Mouse (Mus musculus): ENCODE data around the gene Rasal3.

Rasal3 gene

DNA sequence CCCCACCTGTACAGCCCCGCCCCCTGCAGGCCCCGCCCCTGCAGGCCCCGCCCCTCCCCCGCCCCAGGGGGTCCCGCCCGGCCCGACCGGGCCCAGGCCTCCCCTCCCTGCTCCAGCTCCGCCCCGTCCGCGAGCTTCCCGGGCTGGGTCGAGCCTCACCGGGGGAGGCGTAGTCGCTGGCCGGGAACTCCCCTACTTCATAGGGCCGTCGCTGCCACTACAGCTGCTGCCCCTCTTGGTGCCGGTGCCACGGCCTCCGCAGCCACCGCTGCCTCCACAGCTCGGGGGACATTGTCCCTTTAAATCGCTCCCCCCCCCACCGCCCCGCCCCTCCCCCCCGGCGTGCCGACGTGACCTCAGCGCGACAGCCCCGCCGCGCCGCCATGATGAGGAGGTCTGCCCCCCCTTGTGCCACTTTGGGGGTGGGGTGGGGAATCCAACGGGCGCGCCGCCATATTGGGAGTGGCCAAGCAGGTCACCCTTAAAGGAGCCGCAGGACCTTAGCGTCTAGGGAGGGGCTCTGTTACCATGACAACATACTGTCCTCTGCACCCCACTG, 14.2 kb downstream of the Rasal3 start, which contains the start of gene Wiz:
Gene Wiz, minus strand, starts transcription at position 339 of the 559 bp plus-strand sequence.
- CTCF ChIA-PET = interaction anchor here (0.6 kb wide), 1 partner anchor 42 kb away, joined by 3 read pairs; no protein-coding TSS in a partner anchor

DNA sequence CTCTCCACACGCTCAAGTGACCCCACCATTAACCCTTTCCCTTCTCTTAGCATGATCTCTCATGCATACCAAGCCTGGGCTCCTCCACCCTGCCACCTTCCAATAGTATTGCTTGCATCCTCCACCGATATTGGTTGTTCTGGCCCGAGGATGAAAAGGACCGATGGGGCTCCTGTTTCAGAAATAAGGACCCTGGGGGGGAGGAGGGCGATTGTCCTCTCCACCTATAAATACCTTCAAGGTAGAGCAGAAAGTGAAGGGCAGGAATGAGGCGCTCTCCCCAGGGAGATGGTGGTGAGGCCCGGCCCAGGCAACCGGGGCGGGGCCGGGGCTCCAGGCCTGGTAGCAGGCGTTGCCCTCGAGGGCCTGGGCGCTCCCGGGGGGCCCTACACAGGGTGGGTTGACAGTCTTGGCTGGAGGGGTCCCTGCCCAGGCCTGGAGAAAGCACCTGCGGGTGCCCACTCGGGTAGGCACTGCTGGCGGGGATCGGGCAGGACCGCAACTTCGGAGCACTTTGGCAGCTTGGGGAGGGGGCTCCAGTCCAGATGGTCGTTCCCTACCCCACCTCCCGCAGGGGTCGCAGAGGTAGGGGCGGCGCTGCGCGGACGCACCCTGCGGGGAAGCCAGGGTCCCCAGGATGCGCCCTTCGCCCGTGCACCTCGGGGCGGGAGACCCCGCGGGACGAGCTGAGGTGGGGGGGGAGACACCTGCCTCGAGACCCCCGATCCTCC, 14.8 kb downstream of the Rasal3 start:
- CTCF ChIA-PET = no interaction called here

DNA sequence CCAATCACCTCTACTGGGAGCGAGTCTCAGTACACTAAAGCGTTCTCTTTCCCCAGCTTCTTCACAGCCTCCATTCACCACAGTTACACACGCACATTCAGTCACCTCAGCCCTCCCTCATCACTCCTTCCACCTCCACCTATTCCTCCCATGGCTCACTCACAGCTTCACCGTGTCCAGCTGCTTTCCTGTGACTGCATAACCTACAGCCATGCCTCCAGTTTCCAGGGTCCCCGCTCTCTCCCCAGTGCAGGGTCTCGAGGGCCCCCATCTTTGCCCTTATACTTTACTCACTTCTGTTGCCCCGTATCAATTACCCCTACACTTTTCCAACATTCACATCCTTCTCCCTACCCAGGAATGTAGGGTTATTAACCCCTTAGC, 15.4 kb downstream of the Rasal3 start:
- CTCF ChIA-PET = no interaction called here

DNA sequence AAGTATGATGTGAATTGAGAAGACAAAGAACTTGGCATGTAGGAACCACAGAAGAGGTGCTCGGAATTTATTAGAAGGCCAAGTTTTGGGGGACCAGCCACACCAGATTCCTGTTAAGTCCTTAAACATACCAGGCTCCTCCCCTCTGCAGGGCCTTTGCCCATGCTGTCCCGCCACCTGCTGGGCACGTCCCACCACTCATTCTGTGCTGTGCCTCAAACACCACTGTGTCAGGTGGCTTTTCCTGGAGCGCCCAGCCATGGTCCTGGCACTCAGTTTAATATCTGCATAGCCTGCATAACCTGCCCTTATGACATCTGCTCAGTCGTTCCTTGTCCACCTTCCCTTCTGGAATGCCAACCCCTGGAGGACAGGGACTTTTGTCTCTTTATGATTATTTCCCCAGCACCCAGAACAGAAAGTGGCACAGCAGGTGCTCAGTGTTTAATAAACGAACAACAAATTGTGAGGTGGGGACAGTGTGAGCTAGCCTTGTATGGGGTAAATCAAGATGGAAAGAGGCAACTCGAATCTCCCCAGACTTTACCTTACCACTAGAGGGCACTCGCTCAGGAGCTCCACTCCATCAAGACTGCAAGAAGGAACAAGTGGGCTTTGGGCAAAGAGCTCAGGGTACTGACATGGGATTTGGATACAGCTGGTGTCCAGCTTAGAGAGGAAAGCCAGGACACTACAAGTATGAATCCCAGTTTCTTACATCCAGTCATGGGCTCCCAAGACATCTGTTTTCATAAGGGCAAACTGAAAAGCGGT, 16.5 kb downstream of the Rasal3 start:
- CTCF ChIA-PET = no interaction called here

DNA sequence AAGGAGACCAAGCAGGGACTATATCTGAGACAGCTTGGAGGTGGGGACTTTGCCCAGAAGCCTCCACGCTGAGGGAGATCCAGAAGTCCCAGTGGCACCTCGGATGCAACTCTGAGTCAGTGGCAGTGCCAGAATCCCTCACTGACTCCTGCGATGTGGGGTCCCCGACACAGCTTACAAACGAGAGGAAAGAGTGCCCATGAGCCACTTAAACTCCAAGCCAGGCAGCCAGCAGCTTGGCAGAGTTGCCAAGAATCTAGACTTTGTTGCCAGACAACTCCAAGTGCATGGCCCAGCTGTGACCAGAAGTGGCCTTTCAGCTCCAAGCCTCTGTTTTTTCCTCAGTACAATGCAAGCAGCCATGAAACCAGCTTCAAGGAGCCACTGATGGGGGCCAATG, 19.7 kb downstream of the Rasal3 start:
- CTCF ChIA-PET = interaction anchor here (0.6 kb wide), 1 partner anchor 141 kb away, joined by 3 read pairs; no protein-coding TSS in a partner anchor

DNA sequence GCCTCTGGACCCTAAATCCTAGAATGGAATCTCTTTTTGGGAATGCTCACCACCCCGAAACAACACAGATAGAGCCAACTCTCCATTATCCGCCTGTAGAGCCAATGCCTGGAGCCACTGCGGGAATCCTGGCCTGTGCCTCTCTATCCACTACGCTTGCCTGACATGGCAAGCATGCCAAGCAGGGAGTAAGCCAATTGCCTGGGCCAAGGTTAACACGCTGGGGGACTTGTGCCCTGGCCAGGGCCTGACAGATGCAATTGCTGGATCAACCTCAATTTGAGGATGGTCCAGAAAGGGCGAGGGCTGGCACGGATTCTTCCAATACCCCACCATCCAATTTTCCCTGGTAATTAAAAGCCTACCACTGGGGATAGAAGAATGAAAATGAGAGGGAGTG, 20.8 kb downstream of the Rasal3 start:
- CTCF ChIA-PET = no interaction called here

DNA sequence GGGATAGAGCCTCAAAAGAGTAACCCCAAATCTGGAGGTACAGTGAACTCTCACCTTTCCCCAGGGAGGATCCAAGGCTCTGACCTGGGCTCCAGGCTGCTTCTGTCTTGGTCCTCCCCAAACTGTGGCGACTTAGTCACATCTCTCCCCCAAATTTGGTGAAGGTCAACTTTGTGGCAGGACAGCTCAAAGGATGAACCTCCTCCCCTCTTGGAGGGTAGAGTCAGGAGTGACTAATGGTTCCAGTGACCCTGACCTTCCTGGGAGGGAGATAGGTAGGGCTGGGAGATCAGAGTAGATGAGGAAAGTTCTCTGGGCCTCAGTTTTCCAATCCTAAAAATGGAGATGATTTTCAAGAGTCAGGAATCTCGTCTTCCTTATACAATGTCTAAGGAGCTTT, 24.6 kb downstream of the Rasal3 start:
- CTCF ChIA-PET = no interaction called here

DNA sequence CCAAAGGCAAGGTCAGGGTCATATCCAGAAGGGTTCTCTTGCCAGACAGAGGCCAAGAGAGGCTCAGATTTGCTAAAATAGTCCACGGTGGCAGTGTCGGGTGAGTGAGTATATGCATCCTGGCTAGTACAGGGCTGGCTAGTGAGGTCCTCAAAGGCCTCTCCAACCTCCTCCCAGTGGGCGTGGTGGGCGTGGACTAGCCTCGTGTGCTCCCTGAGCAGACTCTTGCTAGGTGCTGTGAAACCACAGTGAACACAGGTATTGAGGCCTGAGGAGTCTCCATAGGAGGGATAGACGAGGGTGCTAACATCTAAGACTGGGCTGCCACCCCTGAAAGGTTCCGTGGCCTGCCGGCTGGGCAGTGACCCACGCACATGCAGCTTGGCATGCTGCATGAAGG, 26.2 kb downstream of the Rasal3 start:
- CTCF ChIA-PET = no interaction called here

DNA sequence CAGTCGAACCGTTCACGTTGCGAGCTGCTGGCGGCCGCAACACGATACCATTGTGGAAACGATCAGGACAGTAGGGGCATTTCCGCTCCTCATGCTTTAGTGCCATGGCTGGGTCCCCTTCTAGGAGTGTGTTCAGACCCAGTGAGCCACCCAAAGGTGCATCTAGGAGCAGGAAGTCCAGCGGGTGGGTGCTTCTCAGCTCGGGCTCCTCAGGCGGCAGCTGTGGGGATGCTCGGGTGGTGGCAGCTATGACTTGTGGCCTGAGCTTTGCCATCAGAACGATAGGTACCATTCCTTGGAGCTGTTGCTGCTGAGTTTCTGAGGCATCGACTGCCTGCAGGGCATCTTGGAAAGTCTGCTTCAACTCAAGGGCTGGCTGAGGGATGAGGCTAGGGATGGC, 26.9 kb downstream of the Rasal3 start:
- CTCF ChIA-PET = no interaction called here

DNA sequence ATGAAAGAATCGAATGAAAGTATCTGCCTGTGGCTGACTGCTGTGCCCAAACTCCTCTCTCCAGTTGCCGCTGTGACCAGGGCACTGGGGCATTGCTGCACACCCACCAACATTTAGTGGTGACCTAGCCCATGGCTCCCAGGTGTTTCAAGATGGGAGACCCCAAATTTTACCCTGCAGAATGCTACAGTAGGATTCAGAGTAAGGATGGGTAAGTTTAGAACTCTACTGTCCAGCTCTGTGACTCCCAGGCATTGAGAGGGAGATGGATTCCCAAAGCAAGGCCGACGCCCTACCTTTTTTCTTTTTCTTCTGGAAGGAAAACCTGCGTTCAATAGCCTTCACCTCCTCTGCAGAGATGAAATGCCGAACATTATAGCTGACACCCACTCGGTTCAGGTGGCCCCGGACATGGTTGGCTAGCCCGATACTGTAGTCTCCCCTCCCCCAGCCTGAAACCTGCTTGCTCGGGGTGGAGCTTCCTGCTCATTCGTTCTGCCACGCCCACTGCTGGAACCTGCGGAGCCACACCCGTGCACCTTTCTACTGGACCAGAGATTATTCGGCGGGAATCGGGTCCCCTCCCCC, 34.3 kb downstream of the Rasal3 start:
- CTCF ChIA-PET = no interaction called here

DNA sequence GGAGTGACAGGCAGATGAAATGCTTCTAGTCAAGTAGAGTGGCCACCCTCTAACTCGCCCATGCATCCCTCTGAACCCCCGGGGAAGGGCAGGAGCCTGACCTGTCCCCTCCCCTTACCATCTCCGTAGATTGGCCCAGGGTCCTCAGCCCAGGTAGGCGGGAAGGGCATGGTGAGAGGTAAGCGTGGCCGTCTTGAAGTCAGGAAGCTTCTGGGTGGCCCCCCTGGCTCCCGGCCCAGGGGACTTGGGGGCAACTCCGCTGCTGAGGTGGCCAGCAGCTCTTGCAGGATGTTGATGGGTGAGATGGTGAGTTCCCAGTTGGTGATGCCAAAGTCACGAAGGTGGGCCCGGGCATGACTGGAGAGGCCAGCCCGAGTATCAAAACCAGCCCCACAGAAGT, 35.7 kb downstream of the Rasal3 start:
- CTCF ChIA-PET = no interaction called here

DNA sequence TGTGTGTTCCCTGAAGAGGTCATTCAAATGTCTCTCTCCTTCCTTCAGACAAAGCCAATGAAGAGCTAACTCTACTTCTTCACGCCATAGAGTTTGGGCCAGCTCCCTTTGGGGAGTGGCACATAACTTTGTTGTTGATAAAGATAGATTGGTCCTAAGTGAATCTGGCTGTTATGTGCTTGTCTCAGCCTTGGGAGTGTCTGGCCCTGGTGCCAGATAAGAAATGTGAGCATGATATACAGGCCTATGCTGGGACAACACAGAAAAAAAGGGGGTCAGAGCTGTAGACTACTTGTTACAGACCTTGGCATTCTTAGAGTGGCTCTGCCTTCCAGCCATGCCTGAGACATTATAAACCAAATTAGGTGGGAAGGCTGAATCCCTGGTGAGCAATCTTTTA, 38.1 kb downstream of the Rasal3 start:
- CTCF ChIA-PET = interaction anchor here (1.3 kb wide), 1 partner anchor 12 kb away, joined by 3 read pairs; no protein-coding TSS in a partner anchor

DNA sequence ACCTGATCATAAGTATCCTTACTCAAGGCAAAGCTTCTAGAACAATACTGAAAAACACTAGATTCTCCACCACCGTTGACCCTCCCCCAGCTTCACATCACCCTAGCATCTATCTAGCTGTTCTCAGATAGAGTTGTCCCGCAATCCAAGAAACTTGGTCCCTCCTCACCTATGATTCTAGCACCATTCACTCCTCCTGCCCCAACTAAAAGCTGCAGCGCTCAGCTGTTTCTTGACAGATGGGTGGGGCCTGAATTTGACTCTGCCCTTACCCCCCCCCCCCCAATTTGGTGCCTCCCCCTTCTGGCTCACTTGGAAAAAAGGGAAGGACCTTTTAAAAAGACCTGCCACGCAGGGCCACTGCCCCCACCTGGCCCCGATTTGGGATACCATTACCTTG, 38.5 kb downstream of the Rasal3 start:
- CTCF ChIA-PET = interaction anchor here (1.3 kb wide), 1 partner anchor 12 kb away, joined by 3 read pairs; no protein-coding TSS in a partner anchor

DNA sequence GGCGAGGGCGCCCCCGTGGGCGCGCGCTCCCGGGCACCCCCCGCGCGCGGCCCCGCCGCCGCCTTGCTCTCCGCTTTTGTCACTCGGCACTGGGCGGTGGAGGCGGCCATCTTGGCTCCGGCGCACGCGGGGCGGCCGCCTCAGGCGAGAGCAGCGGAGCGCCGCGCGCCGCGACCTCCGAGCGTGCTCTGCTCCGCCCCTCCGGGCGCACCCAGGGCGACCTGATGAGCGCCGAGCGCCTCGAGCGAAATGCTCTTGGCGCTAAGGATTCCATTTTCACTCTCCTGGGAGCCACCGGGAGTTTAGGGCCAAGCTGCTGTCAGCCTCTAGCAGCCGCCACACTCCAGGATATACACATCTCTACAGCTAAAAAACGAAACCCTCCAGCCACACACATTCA, 39.1 kb downstream of the Rasal3 start:
- CTCF ChIA-PET = interaction anchor here (1.3 kb wide), 1 partner anchor 12 kb away, joined by 3 read pairs; no protein-coding TSS in a partner anchor

DNA sequence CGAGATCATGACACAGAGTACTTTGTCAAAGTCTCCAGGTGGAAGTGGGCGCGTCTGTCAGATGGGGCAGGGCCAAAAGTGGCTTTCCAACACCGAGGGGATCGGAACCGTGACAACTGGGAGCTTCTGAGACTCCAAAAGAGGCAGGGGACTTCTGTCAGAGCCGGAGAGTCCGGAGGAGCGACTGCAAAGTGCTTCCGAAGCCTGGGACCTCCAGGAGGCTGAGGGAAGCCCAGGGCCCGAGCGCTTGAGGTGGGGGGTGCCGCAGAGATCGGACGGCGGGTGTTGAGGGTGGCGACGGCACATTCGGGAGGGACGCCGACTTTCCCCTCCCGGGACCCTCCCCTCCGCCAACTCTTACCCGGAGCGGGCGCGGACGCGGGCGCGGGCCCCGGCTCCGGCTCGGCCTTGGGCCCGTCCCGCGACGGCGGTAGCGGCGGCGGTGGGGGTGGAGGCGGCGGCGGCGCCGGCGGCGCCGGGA, 39.5 kb downstream of the Rasal3 start:
- CTCF ChIA-PET = no interaction called here

DNA sequence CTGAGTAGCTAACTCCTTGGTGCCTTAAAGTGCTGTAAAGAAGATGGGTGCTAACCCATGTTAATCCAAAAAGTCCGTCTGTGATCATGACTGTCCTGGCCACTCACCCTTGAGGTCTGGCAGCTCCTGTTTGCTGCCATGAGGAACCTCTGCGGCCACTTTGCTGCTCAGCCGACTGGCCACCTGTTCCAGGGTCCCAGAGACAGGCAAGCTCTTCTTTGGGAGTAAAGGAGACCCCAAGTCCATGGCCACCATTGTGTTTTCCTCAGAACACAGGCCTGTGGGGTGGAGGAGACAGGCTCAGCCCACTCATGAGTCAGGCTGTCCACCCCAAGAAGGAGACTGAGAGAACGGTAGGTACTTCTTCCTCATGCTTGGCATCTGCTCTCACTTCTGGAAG, 40.7 kb downstream of the Rasal3 start:
- CTCF ChIA-PET = interaction anchor here (0.6 kb wide), 2 partner anchors 32 to 125 kb away, joined by 3 to 12 read pairs; no protein-coding TSS in a partner anchor

DNA sequence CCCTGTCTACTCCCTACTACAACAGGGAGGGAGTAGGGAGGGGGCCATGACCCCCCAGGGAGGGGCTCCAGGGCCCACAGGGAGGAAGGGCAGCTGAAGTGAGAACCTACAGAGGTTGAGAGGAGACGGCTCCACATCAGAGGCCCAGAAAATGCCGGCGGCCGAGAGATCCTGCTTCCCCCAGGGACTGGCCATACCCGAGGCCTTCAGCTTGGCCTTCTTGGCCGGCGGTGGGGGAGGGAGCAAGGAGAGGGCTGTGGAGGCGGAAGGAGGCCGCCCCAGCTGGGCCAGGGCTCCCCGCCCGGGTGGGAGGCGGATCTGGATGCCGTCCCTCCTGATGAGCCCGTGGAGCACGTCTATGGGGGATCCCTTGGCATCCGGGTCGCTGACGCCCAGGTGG, 43.5 kb downstream of the Rasal3 start:
- CTCF ChIA-PET = interaction anchor here (0.6 kb wide), 1 partner anchor 11 kb away, joined by 9 read pairs; no protein-coding TSS in a partner anchor

DNA sequence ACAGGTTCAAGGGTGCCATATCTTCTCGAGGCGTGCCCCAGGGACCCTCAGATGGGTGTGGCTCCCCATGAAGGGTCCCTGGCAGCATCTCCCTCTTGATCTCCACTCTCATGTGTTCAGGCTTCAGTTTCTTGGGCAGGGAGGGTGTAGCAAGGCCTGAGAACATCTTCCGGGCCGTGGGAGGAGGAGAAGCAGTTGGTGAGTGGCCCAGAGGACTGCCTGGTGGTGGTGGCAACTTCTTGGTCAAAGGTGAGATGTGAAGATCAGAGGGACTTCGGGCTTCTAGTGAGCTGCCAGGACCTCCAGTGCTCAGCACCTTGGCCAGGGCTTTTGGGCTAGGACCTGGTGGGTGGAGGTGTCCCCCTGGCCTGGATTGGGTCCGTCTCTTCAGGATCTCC, 44.4 kb downstream of the Rasal3 start:
- CTCF ChIA-PET = no interaction called here

DNA sequence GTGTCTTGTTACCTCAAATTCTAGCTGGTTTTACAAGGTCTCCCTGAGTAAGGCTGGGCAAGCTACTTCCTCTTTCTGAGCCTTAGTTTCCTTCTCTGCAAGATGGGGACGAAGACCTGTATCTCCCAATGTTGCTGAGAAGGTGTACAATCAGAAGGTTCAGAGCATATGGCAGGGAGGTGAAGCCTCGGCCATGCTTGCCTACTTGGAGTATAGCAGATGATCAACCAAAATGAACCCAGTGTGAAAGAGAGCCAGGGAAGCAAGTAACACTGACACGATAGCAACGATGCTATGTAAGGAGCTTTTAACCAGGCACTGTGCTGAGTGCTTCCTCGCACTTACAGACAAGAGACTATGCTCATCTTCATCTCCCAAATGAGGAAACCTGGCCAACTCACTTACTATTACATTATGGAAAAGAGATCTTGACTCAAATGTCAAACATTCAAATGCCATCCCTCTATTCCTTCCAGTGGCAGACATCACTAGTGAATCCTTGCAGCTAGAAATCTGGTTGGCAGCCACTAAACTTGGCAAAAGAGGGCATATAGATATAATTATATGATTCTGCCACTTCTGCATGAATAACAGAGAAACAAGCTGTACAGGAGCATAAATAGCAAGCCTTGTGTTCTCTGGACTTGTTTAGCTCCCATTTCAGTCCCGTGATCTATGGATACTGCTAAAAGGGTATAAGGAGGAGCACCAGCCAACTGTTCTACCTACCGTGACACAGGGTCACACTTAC, 45.0 kb downstream of the Rasal3 start:
- CTCF ChIA-PET = no interaction called here

DNA sequence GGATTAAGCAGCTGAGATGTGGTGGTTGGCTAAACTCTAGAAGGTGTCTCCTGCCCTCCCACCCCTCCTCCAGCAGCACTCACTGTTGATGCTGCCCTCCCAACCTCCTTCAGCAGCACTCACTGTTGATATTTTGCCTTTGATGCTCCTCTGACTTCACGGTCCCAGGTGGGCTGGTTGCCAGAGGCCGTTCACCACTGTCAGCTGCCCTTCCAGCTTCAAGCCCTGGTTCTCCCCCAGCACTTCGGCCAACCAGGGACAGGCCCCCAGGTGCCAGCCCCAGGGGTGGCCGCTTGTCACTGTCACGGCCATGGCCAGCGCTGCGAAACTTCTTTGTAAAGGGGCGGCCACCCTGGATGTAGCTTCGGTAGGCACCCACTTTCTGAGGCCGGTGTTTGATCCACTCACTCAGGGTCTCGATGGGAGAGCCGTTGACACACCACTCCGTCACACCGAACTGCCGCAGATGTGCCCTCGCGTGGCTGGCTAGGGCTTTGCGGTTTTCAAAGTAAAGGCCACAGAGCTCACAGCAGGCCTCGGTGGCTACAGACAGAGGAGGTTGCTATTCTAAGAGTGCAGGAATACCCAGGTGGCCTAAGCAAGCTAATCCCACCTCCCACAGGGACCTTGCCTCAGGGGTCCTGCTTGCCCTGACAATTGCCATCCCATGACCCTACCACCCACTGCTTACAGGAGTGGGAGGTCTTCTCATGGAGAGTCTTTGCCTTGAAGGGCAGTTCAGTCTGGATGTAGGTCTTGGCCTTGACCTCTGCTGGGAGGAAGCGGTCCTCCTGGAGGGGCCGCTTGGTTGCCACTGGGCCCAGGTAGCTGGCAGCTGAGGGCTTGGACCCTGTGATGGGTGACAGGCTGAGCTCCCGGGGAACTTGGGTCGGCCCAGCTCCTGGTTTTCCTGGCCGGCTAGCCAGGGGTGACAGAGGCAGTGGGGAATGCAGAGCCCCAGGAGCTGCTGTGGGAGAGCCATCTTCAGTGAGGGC, 46.3 kb downstream of the Rasal3 start:
- CTCF ChIA-PET = interaction anchor here (0.6 to 1.2 kb wide), 2 partner anchors 74 to 282 kb away, joined by 3 to 7 read pairs; no protein-coding TSS in a partner anchor

Data from spleen, embryonic (tissue).